Mouse (Mus musculus) CH12F3 (cell line): ENCODE data around the gene Zfp37.
"Not testable (repeated sequence)": the region's sequence is repeated elsewhere in the genome, so short reads cannot be mapped to it uniquely, and the experiment has no call there.

Experiments
- in situ Hi-C: fragments of 300-500 bp; cut with MboI; formaldehyde crosslinking; loops from 2 replicates; pipeline ENCODE4 v1.14.3; 2020; ENCODE audit warnings: low sequenced_read_pairs

Gene Zfp37

GRCm38 (mm10) chr4:62230769-62231168, at the start of gene Zfp37:
Gene Zfp37 (minus strand): TSS chr4:62231047.
- in situ Hi-C loops, result no loop called here

- in situ Hi-C loops, result no loop called here
Measured at GRCm38 (mm10) chr4:62278081-62278480, 47.2 kb upstream of the Zfp37 start.

- in situ Hi-C loops, result no loop called here
Measured at GRCm38 (mm10) chr4:62277222-62277621, 46.4 kb upstream of the Zfp37 start.

GRCm38 (mm10) chr4:62276642-62277041, 45.8 kb upstream of the Zfp37 start:
- in situ Hi-C loops, result no loop called here

- in situ Hi-C loops, result no loop called here
Measured at GRCm38 (mm10) chr4:62274841-62275536, 44.1 kb upstream of the Zfp37 start.

GRCm38 (mm10) chr4:62273916-62274315, 43.1 kb upstream of the Zfp37 start:
- in situ Hi-C loops, result no loop called here

- in situ Hi-C loops, result no loop called here
Measured at GRCm38 (mm10) chr4:62272696-62273095, 41.8 kb upstream of the Zfp37 start.

GRCm38 (mm10) chr4:62267101-62267500, 36.3 kb upstream of the Zfp37 start:
- in situ Hi-C loops, result no loop called here

- in situ Hi-C loops, result not testable (repeated sequence)
Measured at GRCm38 (mm10) chr4:62266016-62266415, 35.2 kb upstream of the Zfp37 start.

- in situ Hi-C loops, result no loop called here
Measured at GRCm38 (mm10) chr4:62265154-62265836, 34.4 kb upstream of the Zfp37 start.

GRCm38 (mm10) chr4:62263133-62263844, 32.4 kb upstream of the Zfp37 start:
- in situ Hi-C loops, result no loop called here

- in situ Hi-C loops, result no loop called here
Measured at GRCm38 (mm10) chr4:62262276-62262675, 31.4 kb upstream of the Zfp37 start, which contains the start of gene Slc31a2. Gene Slc31a2 (plus strand): TSS chr4:62262562.

GRCm38 (mm10) chr4:62256931-62257330, 26.1 kb upstream of the Zfp37 start:
- in situ Hi-C loops, result no loop called here

GRCm38 (mm10) chr4:62254551-62254950, 23.7 kb upstream of the Zfp37 start:
- in situ Hi-C loops, result no loop called here

- in situ Hi-C loops, result no loop called here
Measured at GRCm38 (mm10) chr4:62251776-62252175, 20.9 kb upstream of the Zfp37 start.

- in situ Hi-C loops, result no loop called here
Measured at GRCm38 (mm10) chr4:62250896-62251544, 20.2 kb upstream of the Zfp37 start.

GRCm38 (mm10) chr4:62248328-62248727, 17.5 kb upstream of the Zfp37 start:
- in situ Hi-C loops, result no loop called here

GRCm38 (mm10) chr4:62240586-62240985, 9.7 kb upstream of the Zfp37 start:
- in situ Hi-C loops, result no loop called here

- in situ Hi-C loops, result no loop called here
Measured at GRCm38 (mm10) chr4:62230153-62230552, 694 bp downstream of the Zfp37 start.

GRCm38 (mm10) chr4:62229448-62229847, 1.4 kb downstream of the Zfp37 start:
- in situ Hi-C loops, result no loop called here

GRCm38 (mm10) chr4:62228391-62228790, 2.5 kb downstream of the Zfp37 start:
- in situ Hi-C loops, result no loop called here
